Mouse (Mus musculus) central nervous system, embryonic 14 days (tissue): ENCODE measurements around the gene Rad17. TPM values are rescaled to one million over a fixed set of nuclear protein-coding genes. Genes with fewer than 3 reads are reported as not detected.

Source experiments
- polyA plus RNA-seq: library from polyadenylated mRNA; depleted of rRNA; stranded (reverse); fragments of >200 nt; gene quantifications from 2 replicates; pipeline ENCODE4 v1.2.3, GENCODE M21; 2012; rRNA removed

The Rad17 gene
- polyA plus RNA-seq: 15.8 and 18.6 TPM in 2 replicates

GRCm38 (mm10) chr13:100650550-100651438 lies at the start of gene Rad17, which contains the start of gene Ak6:
Gene Rad17 (minus strand): TSS chr13:100651051.
Gene Ak6 (plus strand): TSS chr13:100650979.

DNA sequence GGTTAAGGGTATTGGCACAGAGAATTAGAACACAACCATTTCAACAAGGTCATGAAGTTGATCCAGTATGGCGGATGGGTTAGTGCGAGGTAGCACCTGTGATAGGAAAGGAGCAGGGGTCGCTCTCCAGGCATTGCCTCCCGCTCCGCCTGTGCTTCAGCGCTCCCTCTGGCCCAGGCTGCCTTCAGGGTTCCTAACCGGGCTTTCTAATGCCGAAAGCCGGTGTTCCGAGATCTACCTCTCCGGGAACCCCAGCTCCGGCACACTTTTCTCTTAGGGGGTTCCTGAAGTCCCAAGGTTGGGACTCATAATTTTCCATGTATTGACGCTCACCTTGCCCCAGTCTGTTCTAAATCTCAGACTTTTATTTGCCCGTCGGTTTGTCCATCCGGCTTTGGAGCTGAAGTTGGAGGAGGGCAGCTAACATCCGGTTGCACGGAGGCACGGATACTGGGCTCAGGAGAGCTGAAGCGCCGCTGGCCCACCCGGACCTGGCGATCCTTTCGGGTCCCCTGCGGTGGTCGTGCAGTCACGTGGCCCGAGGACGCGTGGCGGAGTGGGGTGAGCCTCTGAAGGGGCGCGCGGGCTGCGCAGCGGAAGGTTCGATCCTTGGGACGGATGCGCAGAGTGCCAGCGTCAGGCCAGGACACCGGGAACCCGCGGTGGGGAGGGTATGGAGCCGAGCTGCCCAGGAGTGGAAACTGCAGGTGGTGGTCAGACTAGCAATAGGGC lies 18.6 kb upstream of the Rad17 start, which contains the start of gene Ccdc125:
Gene Ccdc125 (plus strand): TSS at position 427 of the 732 bp plus-strand sequence.

GRCm38 (mm10) chr13:100651439-100652186 lies 762 bp upstream of the Rad17 start, which contains the start of gene Taf9:
Gene Taf9 (plus strand): TSS chr13:100651579.

DNA sequence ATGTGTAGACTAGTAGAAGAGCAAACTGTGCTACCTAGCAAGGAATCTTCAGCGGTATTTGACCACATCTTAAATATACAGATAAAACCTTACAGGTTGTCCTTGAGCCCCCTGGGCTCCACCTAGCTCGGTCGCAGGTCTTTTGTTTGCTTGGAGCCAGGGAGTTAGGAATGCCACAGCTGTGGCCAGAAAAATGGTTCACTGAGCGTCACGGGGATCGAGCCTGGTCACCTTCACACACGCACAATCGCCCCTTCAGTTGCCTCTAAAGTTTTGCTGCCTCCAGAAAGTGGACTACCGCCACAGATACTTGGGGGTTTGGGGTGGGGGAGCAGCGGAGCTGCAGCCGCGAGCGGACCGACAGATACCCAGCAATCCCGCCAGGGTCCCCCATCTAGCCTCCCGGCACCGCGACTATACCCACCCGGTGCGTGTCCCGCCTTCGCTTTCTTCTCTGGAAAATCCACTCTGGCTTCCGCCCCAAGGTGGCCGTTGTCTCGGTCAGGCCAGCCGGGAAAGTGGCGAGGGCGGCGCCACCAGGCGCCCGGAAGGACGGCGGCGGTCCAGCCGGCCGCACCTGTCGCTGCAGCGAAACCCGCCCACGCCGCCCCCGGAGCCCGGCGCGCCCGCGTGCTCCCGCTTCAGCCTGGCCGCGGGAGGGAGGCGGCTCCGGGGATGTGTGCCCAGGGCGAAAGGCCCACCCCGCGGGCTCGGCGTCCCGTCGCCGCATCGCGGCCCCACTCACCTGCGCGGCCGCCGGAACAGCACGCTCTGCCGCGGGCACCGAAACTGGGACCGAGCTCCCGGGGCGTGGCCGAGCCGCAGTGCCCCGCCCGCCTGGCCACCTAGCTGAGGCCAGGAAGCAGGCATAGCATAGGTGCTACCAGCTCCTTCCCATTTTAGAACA lies 34.4 kb downstream of the Rad17 start, which contains the start of gene Marveld2:
Gene Marveld2 (minus strand): TSS at position 791 of the 907 bp plus-strand sequence.

Other genes with a start within 250 kb of the Rad17 start
- gene Naip1, start 198.2 kb downstream of the Rad17 start, polyA plus RNA-seq: 0.05 TPM in 2 replicates
- gene Gtf2h2, start 158.5 kb downstream of the Rad17 start, polyA plus RNA-seq: 79.0 and 81.0 TPM in 2 replicates
- gene Ocln, start 98.3 kb downstream of the Rad17 start, polyA plus RNA-seq: 2.8 TPM in 2 replicates
- gene Marveld2, start 34.1 kb downstream of the Rad17 start, polyA plus RNA-seq: 1.8 and 2.8 TPM in 2 replicates
- 252 and 281 TPM in 2 replicates for gene Ak6, start 72 bp downstream of the Rad17 start, polyA plus RNA-seq
- 28.4 and 28.7 TPM in 2 replicates for gene Taf9, start 528 bp upstream of the Rad17 start, polyA plus RNA-seq
- 1.3 and 1.6 TPM in 2 replicates for gene Ccdc125, start 18.7 kb upstream of the Rad17 start, polyA plus RNA-seq
- 33.1 and 34.7 TPM in 2 replicates for gene Cdk7, start 79.9 kb upstream of the Rad17 start, polyA plus RNA-seq
- gene Mrps36, start 93.6 kb upstream of the Rad17 start, polyA plus RNA-seq: 63.1 and 63.6 TPM in 2 replicates
- 14.4 and 14.5 TPM in 2 replicates for gene Cenph, start 124.8 kb upstream of the Rad17 start, polyA plus RNA-seq
- 72.6 and 104 TPM in 2 replicates for gene Ccnb1, start 135.5 kb upstream of the Rad17 start, polyA plus RNA-seq
- gene Slc30a5, start 182.4 kb upstream of the Rad17 start, polyA plus RNA-seq: 40.3 and 44.6 TPM in 2 replicates